Mouse (Mus musculus): ENCODE results near the gene Nt5e. TPM values are rescaled to one million over a fixed set of nuclear protein-coding genes. Genes with fewer than 3 reads are reported as not detected.

Nt5e gene
- polyA plus RNA-seq, 1 experiment from 2014 or later, result 6.8 TPM

DNA sequence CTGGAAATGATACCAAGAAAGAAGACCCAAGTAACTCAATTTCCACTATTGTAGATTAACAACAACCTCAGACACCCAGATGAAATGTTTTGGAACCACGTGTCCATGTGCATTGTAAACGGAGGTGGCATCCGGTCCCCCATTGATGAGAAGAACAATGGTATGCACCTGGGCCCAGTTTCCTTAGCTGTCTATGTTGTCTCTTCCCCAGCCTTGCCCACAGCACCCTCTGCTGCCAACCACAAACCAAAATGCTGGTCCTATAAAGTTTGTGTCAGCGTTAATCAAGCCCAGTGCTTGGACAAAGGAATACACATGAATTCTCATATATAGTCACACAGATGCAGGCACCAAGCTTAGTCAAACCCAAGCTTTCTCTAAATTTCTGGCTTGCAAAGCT lies 39.3 kb downstream of the Nt5e start:
- ATAC-seq (ENCODE audit: insufficient number of reproducible peaks, insufficient read depth, low FRiP score, low TSS enrichment, low read depth), result no peak

DNA sequence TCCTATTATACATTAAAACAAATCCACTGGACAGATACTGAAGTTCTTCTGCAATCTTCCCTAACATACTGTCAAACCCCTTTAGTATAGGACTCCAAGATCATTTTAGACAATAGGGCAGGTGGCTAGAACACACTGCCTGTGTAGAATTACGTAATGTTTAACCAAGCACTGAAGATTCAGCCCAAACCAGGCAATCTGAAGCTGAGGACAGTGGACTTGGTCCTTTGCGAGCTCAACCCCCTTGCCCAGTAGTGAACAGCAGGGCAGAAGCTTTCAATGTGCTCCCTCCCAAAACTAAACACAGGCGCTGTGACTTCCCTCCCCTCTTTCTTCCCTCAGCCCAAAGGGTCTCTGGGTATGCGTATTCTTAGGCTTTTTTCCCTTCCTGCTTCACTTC lies 39.8 kb downstream of the Nt5e start:
- Histone ChIP-seq H3K4me1 (replicated peaks) (peaks cover 10% of the 10 kb centered on the region), H3K27me3 (no peaks in the 10 kb centered on the region), H3K4me2 (no peak overlapping the region), H3K36me3 (no peaks in the 10 kb centered on the region; the same call in 1 of the 2 replicates), H3K9ac (replicated peaks) (no peak overlapping the region), H3K27ac (no peak overlapping the region), H3K9me3 (no peaks in the 10 kb centered on the region), H3K4me3 (replicated peaks) (no peak overlapping the region)
- WGBS, result 95% methylated on average over 4 of the region's 4 CpGs
- ATAC-seq (ENCODE audit: insufficient number of reproducible peaks, insufficient read depth, low FRiP score, low TSS enrichment, low read depth), result no peak

More for the DNA sequence above, 39.3 kb downstream of the Nt5e start:
- Histone ChIP-seq H3K9me3 (no peaks in the 10 kb centered on the region), H3K4me3 (replicated peaks) (no peak overlapping the region), H3K36me3 (no peaks in the 10 kb centered on the region; the same call in 1 of the 2 replicates), H3K4me1 (replicated peaks) (peaks cover 10% of the 10 kb centered on the region), H3K9ac (replicated peaks) (no peak overlapping the region), H3K27ac (no peak overlapping the region), H3K4me2 (no peak overlapping the region), H3K27me3 (no peaks in the 10 kb centered on the region)
- 84% methylated on average over 4 of the region's 4 CpGs for WGBS

DNA sequence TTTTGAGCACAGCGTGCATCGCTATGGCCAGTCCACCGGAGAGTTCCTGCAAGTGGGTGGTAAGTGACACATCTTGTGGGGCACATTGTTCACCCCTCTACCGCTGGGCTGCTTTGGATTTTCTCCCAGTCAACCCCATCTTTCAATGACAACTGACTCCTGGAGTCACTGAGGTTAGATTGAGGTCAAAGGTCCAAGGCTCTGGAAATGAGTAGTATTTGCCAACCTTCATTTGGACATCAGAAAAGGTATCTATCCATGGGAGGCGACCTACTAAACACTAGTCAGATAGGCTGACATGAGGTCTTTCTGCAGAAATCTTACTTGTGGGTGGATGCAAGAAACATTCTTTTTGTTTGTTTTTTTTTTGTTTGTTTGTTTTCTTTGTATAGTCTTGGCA lies 40.3 kb downstream of the Nt5e start:
- H3K9me3 ChIP-seq, result no peaks in the 10 kb centered on the region
- no peak overlapping the region for H3K4me2 ChIP-seq
- no peak for ATAC-seq (ENCODE audit: insufficient number of reproducible peaks, insufficient read depth, low FRiP score, low TSS enrichment, low read depth)
- no peak overlapping the region for H3K4me3 ChIP-seq (replicated peaks)
- WGBS, result 85% methylated on average over 5 of the region's 5 CpGs
- H3K36me3 ChIP-seq, result no peaks in the 10 kb centered on the region; the same call in 1 of the 2 replicates
- H3K4me1 ChIP-seq (replicated peaks), result peaks cover 5% of the 10 kb centered on the region
- no peak overlapping the region for H3K9ac ChIP-seq (replicated peaks)
- no peak overlapping the region for H3K27ac ChIP-seq
- H3K27me3 ChIP-seq, result no peaks in the 10 kb centered on the region

DNA sequence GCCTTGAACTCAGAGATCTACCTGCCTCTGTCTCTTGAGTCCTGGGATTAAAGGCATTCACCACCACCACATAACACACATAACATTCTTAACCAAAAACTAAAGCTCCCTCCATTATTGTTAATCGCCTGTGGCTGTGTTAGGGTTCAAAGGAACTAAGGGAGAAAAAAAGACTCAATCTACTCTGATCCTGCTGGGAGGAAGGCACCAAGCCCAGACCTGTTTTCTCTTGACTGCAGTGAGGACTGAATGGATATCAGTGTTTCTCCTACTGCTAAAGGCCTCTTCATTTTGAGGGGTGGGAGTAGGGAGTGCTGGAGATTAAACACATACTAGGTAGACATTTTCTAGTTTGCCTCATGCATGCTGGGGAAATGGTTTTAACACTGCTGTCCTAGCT lies 40.8 kb downstream of the Nt5e start:
- 71% methylated on average over 1 of the region's 1 CpGs for WGBS
- Histone ChIP-seq H3K9ac (replicated peaks) (no peak overlapping the region), H3K4me1 (replicated peaks) (0 out of 2 replicates have a peak, but pooled peaks cover under 1% of the 10 kb centered on the region), H3K27ac (no peak overlapping the region), H3K4me3 (replicated peaks) (no peak overlapping the region), H3K36me3 (no peaks in the 10 kb centered on the region; the same call in 1 of the 2 replicates), H3K27me3 (no peaks in the 10 kb centered on the region), H3K4me2 (no peak overlapping the region), H3K9me3 (no peaks in the 10 kb centered on the region)
- no peak for ATAC-seq (ENCODE audit: insufficient number of reproducible peaks, insufficient read depth, low FRiP score, low TSS enrichment, low read depth)

DNA sequence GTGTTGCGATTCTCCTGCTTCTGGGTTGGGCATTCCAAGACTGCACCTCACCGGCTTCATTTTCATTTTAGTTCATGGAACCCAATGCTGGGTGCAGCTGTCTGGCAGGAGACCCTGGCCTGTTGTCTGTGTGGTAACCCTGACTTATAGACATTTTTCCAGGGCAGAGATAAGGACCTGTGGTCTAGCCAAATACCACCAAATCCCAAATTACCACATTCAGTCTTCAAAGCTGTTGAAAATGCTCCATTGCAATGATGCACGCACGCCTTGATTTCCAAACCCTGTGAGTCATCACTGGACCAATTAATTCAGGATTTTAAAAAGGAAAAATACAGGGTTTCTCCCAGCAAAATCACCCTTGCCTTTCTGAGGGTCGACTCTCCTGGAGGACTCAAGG lies 41.5 kb downstream of the Nt5e start:
- H3K4me2 ChIP-seq, result no peak overlapping the region
- no peak for ATAC-seq (ENCODE audit: insufficient number of reproducible peaks, insufficient read depth, low FRiP score, low TSS enrichment, low read depth)
- no peak overlapping the region for H3K9ac ChIP-seq (replicated peaks)
- H3K9me3 ChIP-seq, result no peaks in the 10 kb centered on the region
- H3K27me3 ChIP-seq, result no peaks in the 10 kb centered on the region
- H3K4me1 ChIP-seq (replicated peaks), result no peaks in the 10 kb centered on the region
- H3K27ac ChIP-seq, result no peak overlapping the region
- no peak overlapping the region for H3K4me3 ChIP-seq (replicated peaks)
- 89% methylated on average over 5 of the region's 5 CpGs for WGBS
- no peaks in the 10 kb centered on the region; the same call in 1 of the 2 replicates for H3K36me3 ChIP-seq

DNA sequence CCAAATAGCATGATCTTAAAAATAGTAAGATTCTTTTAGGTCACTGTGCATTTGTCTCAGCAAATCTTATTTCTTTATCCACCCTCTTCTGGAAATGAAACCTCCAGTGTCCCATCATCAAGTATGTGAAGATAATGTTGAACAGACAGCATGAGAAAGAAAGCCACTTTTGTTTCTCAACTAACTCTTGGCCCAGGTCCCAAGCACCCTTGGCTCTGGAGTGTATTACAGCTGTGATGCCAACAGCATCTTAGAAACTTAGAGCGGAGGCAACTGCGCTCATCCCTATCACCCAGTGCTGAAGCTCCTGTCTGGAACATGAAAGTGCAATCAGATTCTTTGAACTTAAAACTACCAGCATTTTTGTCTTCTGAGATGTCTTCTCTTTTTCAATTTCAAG lies 42.7 kb downstream of the Nt5e start:
- no peaks in the 10 kb centered on the region for H3K9me3 ChIP-seq
- no peak overlapping the region for H3K9ac ChIP-seq (replicated peaks)
- H3K4me1 ChIP-seq (replicated peaks), result no peaks in the 10 kb centered on the region
- H3K4me2 ChIP-seq, result no peak overlapping the region
- 97% methylated on average over 2 of the region's 2 CpGs for WGBS
- H3K36me3 ChIP-seq, result no peaks in the 10 kb centered on the region; the same call in 1 of the 2 replicates
- no peak overlapping the region for H3K4me3 ChIP-seq (replicated peaks)
- H3K27ac ChIP-seq, result no peak overlapping the region
- no peaks in the 10 kb centered on the region for H3K27me3 ChIP-seq
- no peak for ATAC-seq (ENCODE audit: insufficient number of reproducible peaks, insufficient read depth, low FRiP score, low TSS enrichment, low read depth)

DNA sequence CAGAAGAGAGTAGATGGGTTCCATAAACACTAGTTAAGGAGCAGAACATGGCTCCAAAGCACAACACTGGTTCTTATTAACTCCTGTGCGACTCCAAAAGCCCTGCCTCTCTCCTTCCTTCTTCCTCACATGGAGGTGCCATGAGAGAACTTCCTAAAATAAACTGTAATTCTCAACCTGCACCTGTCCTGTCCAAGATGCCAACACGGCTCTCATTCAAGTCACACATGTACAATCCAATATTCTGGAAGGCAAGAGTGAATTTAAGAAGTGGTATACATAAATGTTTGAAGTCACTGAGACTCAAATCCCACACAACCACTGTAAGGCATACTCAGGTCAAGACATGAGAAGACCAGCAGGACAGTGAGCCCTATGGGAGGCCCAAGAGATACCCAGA lies 44.2 kb downstream of the Nt5e start:
- Histone ChIP-seq H3K4me3 (replicated peaks) (no peak overlapping the region), H3K9ac (replicated peaks) (no peak overlapping the region), H3K27me3 (no peaks in the 10 kb centered on the region), H3K36me3 (peaks cover 2% of the 10 kb centered on the region; the same call in 1 of the 2 replicates), H3K27ac (no peak overlapping the region), H3K9me3 (no peaks in the 10 kb centered on the region), H3K4me2 (no peak overlapping the region), H3K4me1 (replicated peaks) (no peaks in the 10 kb centered on the region)
- no peak for ATAC-seq (ENCODE audit: insufficient number of reproducible peaks, insufficient read depth, low FRiP score, low TSS enrichment, low read depth)
- 86% methylated on average over 2 of the region's 2 CpGs for WGBS

DNA sequence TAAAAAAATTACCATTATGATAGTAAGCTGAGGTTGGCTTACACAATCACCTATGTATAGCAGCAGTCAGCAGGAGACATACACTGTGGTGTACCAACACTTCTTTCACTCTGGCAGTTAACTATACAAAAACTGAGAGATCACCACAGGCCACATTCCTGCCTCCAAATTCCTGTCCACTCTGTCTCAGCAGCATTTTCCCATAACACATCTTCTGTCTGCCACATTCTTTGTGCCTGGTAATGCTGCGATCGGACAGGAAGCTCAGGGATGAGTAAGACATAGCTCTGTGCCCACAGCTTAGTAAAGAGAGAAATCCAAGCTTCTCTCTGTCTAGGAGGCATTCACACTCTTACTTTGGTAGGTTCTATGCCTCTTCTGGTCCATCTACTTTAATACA lies 46.0 kb downstream of the Nt5e start:
- Histone ChIP-seq H3K4me2 (no peak overlapping the region), H3K27ac (no peak overlapping the region), H3K9me3 (no peaks in the 10 kb centered on the region), H3K27me3 (no peaks in the 10 kb centered on the region), H3K9ac (replicated peaks) (no peak overlapping the region), H3K4me3 (replicated peaks) (no peak overlapping the region), H3K36me3 (peaks cover 4% of the 10 kb centered on the region; the same call in 1 of the 2 replicates), H3K4me1 (replicated peaks) (no peaks in the 10 kb centered on the region)
- 88% methylated on average over 2 of the region's 2 CpGs for WGBS
- no peak for ATAC-seq (ENCODE audit: insufficient number of reproducible peaks, insufficient read depth, low FRiP score, low TSS enrichment, low read depth)

DNA sequence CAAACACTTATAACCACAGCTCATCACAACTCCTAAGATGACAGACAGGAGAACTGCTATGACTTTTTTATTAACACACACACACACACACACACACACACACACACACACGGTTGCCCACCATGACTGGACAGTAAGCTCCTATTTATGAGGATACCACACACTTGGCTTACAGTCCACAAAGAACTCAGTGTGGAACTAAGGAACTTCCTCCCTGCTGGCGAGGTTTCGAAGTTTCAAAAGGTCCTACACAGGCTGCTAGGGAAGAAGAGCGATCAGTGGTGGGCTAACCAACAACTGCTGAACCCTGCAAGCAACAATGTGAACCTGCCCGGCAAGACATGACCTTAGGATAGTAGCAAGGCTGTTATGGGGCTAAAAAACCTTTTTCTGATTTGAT lies 50.5 kb downstream of the Nt5e start:
- H3K27ac ChIP-seq, result no peak overlapping the region
- H3K9me3 ChIP-seq, result no peaks in the 10 kb centered on the region
- WGBS, result 81% methylated on average over 5 of the region's 5 CpGs
- H3K4me1 ChIP-seq (replicated peaks), result no peaks in the 10 kb centered on the region
- H3K36me3 ChIP-seq, result peaks cover 20% of the 10 kb centered on the region; the same call in 1 of the 2 replicates
- no peak overlapping the region for H3K9ac ChIP-seq (replicated peaks)
- H3K27me3 ChIP-seq, result no peaks in the 10 kb centered on the region
- ATAC-seq (ENCODE audit: insufficient number of reproducible peaks, insufficient read depth, low FRiP score, low TSS enrichment, low read depth), result no peak
- no peak overlapping the region for H3K4me2 ChIP-seq
- no peak overlapping the region for H3K4me3 ChIP-seq (replicated peaks)

DNA sequence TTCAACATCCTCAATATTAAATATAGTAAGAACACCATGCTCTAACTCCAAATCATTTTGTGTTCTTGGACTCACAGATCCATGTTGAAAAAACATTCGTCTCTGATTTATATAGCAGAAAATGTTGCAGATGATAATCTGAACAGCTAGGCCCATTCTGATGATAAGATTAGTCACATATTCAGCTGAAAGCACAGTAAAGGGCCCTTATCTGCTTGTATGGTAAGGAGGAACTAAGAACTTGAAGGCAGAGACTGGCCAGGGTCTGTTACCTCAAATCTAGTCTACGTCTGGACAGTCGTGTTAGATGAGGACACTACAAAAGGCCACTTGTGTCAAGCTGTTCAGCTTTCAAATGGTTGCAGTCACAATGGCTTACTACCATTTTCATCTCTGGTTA lies 52.1 kb downstream of the Nt5e start:
- WGBS, result 89% methylated on average over 3 of the region's 3 CpGs
- Histone ChIP-seq H3K9me3 (no peaks in the 10 kb centered on the region), H3K4me3 (replicated peaks) (no peak overlapping the region), H3K9ac (replicated peaks) (no peak overlapping the region), H3K36me3 (peaks cover 31% of the 10 kb centered on the region; the same call in 1 of the 2 replicates), H3K4me2 (no peak overlapping the region), H3K4me1 (replicated peaks) (no peaks in the 10 kb centered on the region), H3K27me3 (no peaks in the 10 kb centered on the region), H3K27ac (no peak overlapping the region)
- ATAC-seq (ENCODE audit: insufficient number of reproducible peaks, insufficient read depth, low FRiP score, low TSS enrichment, low read depth), result no peak

DNA sequence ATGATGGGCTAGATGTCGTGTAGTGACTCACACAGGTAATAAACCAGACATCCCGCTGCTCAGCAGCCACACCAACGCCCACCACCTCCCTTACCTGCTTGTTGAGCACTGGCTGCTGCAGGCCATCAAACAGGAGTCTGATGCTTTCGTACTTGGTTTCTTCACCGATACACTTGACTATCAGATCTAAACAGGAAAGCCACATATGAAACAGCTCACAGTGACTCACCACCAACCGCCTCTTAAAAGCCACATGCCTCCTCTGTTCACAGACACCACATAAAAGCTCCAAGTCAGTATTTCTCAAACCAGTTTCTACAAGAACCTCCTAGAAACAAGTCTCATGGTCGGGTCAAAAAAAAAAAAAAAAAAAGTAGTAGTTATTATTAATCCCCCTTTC lies 53.1 kb downstream of the Nt5e start:
- no peaks in the 10 kb centered on the region for H3K9me3 ChIP-seq
- no peaks in the 10 kb centered on the region for H3K27me3 ChIP-seq
- H3K27ac ChIP-seq, result no peak overlapping the region
- H3K4me1 ChIP-seq (replicated peaks), result no peaks in the 10 kb centered on the region
- H3K4me3 ChIP-seq (replicated peaks), result no peak overlapping the region
- peaks cover 31% of the 10 kb centered on the region; the same call in 1 of the 2 replicates for H3K36me3 ChIP-seq
- H3K4me2 ChIP-seq, result no peak overlapping the region
- ATAC-seq (ENCODE audit: insufficient number of reproducible peaks, insufficient read depth, low FRiP score, low TSS enrichment, low read depth), result no peak
- no peak overlapping the region for H3K9ac ChIP-seq (replicated peaks)
- WGBS, result 72% methylated on average over 7 of the region's 7 CpGs

DNA sequence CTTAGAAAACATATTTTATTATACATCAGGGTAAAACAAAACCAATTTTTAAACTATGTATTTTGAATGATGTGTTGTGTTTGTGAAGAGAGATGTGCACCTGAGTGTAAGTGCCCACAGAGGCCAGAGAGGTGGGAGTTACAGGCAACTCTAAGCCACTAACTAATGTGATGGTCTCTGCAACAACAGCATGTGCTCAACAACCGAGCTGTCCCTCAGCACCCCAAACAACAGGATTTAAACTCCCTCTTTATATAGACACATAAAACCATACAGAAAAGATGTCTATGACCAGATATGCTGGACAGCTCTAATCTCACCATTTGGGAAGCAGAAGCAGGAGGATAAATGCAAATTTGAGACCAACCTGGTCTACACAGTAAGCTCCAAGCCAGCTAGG lies 53.5 kb downstream of the Nt5e start:
- no peaks in the 10 kb centered on the region for H3K27me3 ChIP-seq
- no peaks in the 10 kb centered on the region for H3K9me3 ChIP-seq
- no peaks in the 10 kb centered on the region for H3K4me1 ChIP-seq (replicated peaks)
- WGBS, result 81% methylated on average over 1 of the region's 1 CpGs
- no peak overlapping the region for H3K9ac ChIP-seq (replicated peaks)
- no peak overlapping the region for H3K27ac ChIP-seq
- no peak for ATAC-seq (ENCODE audit: insufficient number of reproducible peaks, insufficient read depth, low FRiP score, low TSS enrichment, low read depth)
- peaks cover 34% of the 10 kb centered on the region; the same call in 1 of the 2 replicates for H3K36me3 ChIP-seq
- H3K4me2 ChIP-seq, result no peak overlapping the region
- no peak overlapping the region for H3K4me3 ChIP-seq (replicated peaks)
